Mouse (Mus musculus): ENCODE results near the gene Ckb.

DNA sequence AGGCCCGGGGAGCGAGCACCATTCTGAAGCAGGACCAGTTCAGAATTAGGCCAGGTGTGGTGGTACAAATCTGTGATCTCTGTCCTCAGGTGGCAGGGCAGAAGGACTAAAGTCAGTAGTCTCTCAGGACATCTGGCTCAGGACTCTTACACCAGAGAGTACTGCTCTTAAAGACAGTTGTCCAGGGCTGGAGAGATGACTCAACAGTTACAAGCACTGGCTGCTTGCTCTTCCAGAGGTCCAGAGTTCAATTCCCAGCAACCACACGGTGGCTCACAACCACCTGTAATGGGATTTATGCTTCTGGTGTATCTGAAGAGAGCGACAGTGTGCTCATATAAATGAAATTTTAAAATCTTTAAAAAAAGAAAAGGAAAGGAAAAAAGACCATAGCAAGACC is 12.8 kb downstream of the Ckb start:
- no peak for TF ChIP-seq CTCF (IDR thresholded peaks at IDR 0.05; ENCODE audit: low read depth, low read length)
- no peak for TF ChIP-seq GATA1 (IDR thresholded peaks at IDR 0.05; ENCODE audit: borderline replicate concordance, low read length)
- TF ChIP-seq TAL1 (conservative IDR thresholded peaks at IDR 0.05; ENCODE audit: low read depth, low read length), result no peak
- TF ChIP-seq GATA2 (IDR thresholded peaks at IDR 0.05; ENCODE audit: borderline replicate concordance, low read depth, low read length), result no peak
- TF ChIP-seq POLR2AphosphoS5 (IDR thresholded peaks at IDR 0.05; ENCODE audit: insufficient replicate concordance, low read depth, low read length), result no peak
